Mouse (Mus musculus): Measurements from ENCODE around the gene Mtor. TPM values are rescaled to one million over a fixed set of nuclear protein-coding genes. Genes with fewer than 3 reads are reported as not detected.

The Mtor gene
- polyA plus RNA-seq, 1 experiment from 2014 or later = 15.4 TPM

DNA sequence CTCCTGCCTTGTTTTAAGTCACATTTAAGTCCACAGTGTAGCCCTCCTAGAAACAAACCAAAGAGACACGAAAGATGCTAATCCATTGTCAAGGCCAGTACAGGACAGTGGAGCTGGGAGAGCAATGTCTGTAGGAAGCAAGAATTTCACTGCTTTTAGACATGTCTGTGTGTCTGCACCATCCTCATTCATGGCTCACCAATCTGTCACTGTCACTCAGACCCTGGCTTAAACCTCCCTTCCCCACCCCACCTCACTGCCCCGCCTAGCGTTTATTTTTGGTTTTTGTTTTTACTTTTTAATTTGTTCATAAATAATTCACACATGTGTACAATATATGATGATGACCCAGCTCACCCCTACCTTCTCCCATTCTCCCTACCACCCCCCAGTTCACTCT is 84.1 kb downstream of the Mtor start:
- Histone ChIP-seq H3K27ac (replicated peaks) (no peak overlapping the region), H3K27me3 (ENCODE audit: control insufficient read depth, insufficient read depth, low read length) (no peaks in the 10 kb centered on the region), H3K4me3 (ENCODE audit: low read depth, low read length) (no peak overlapping the region), H3K4me1 (replicated peaks; ENCODE audit: control insufficient read depth, insufficient read depth) (no peaks in the 10 kb centered on the region), H3K9ac (ENCODE audit: low read length) (no peak overlapping the region), H3K36me3 (ENCODE audit: control insufficient read depth, insufficient read depth, low read length) (peaks cover 49% of the 10 kb centered on the region), H3K4me2 (replicated peaks; ENCODE audit: low read depth) (no peak overlapping the region), H3K9me3 (ENCODE audit: control insufficient read depth, low read length) (no peaks in the 10 kb centered on the region)
- ATAC-seq (ENCODE audit: low FRiP score, low TSS enrichment) (no peak), DNase-seq (ENCODE audit: low spot score) (no peak)
- WGBS = 92% methylated on average over 3 of the region's 3 CpGs
- TF ChIP-seq CTCF (IDR thresholded peaks at IDR 0.05; ENCODE audit: low read depth) = no peak
- no peak for TF ChIP-seq EP300 (optimal IDR thresholded peaks at IDR 0.05)

DNA sequence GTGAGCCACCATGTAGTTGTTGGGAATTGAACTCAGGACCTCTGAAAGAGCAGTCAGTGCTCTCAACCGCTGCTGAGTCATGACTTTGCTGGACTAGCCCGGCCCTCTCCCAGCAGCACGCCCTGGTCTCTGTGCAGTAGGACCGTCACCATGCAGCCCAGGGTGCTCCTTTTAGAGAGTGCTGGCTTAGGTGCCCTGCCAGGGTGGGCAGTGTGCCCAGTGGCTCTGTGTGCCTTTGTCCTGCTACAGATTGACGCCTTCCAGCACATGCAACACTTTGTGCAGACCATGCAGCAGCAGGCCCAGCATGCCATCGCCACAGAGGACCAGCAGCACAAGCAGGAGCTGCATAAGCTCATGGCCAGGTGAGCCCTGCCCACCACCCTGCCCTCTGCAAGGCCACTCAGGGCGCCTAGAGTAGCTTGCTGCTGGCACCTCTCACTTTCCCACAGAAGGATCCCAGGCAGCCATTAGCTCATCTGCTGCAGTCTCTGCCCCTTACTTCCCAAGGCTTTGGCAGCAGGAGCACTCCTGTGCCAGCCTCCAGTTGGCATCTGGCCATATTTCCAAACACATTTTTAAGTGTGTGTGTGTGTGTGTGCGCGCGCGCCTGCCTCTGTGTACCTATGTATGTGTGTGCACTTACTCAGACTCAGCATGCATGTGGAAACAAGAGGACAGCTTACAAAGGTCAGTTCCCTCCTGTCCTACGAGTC is 85.4 kb downstream of the Mtor start:
- TF ChIP-seq EP300 (optimal IDR thresholded peaks at IDR 0.05) (no peak), CTCF (IDR thresholded peaks at IDR 0.05; ENCODE audit: low read depth) (no peak)
- 81% methylated on average over 12 of the region's 12 CpGs for WGBS

DNA sequence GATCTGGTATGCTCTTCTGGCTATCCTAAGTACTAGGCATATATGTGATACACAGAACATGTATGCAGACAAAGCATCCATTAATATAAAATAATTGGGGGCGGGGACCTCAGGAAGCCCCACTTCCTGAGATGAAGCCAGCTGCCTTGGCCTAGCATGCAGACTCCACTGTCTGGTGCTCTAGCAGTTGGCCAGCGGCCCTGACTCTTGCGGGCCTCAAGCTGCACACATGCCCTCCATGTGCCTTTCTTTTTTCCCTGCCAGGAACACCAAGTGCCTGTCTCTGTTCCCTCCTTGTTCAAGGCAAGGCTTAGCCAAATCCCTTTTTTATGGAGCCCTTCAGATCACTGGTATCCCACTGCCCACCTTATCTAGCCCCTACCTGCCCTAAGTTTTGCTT is 87.5 kb downstream of the Mtor start:
- Histone ChIP-seq H3K36me3 (ENCODE audit: control insufficient read depth, insufficient read depth, low read length) (peaks cover 59% of the 10 kb centered on the region), H3K9me3 (ENCODE audit: control insufficient read depth, low read length) (no peaks in the 10 kb centered on the region), H3K4me3 (ENCODE audit: low read depth, low read length) (no peak overlapping the region), H3K27me3 (ENCODE audit: control insufficient read depth, insufficient read depth, low read length) (no peaks in the 10 kb centered on the region), H3K4me2 (replicated peaks; ENCODE audit: low read depth) (no peak overlapping the region), H3K27ac (replicated peaks) (no peak overlapping the region), H3K9ac (ENCODE audit: low read length) (no peak overlapping the region), H3K4me1 (replicated peaks; ENCODE audit: control insufficient read depth, insufficient read depth) (no peaks in the 10 kb centered on the region)
- TF ChIP-seq CTCF (IDR thresholded peaks at IDR 0.05; ENCODE audit: low read depth) (no peak), EP300 (optimal IDR thresholded peaks at IDR 0.05) (no peak)
- ATAC-seq (ENCODE audit: low FRiP score, low TSS enrichment) (no peak), DNase-seq (ENCODE audit: low spot score) (no peak)
- WGBS = 85% methylated on average over 3 of the region's 3 CpGs

More for the DNA sequence above, 85.4 kb downstream of the Mtor start:
- H3K27ac ChIP-seq (replicated peaks) = no peak overlapping the region
- H3K27me3 ChIP-seq (ENCODE audit: control insufficient read depth, insufficient read depth, low read length) = no peaks in the 10 kb centered on the region
- ATAC-seq (ENCODE audit: low FRiP score, low TSS enrichment) (peak; percentile 47; the same call in 1 of the 2 replicates), DNase-seq (ENCODE audit: low spot score) (no peak)
- H3K9ac ChIP-seq (ENCODE audit: low read length) = no peak overlapping the region
- no peak overlapping the region for H3K4me3 ChIP-seq (ENCODE audit: low read depth, low read length)
- no peak overlapping the region for H3K4me2 ChIP-seq (replicated peaks; ENCODE audit: low read depth)
- H3K36me3 ChIP-seq (ENCODE audit: control insufficient read depth, insufficient read depth, low read length) = peaks cover 58% of the 10 kb centered on the region
- H3K9me3 ChIP-seq (ENCODE audit: control insufficient read depth, low read length) = no peaks in the 10 kb centered on the region
- H3K4me1 ChIP-seq (replicated peaks; ENCODE audit: control insufficient read depth, insufficient read depth) = no peaks in the 10 kb centered on the region

DNA sequence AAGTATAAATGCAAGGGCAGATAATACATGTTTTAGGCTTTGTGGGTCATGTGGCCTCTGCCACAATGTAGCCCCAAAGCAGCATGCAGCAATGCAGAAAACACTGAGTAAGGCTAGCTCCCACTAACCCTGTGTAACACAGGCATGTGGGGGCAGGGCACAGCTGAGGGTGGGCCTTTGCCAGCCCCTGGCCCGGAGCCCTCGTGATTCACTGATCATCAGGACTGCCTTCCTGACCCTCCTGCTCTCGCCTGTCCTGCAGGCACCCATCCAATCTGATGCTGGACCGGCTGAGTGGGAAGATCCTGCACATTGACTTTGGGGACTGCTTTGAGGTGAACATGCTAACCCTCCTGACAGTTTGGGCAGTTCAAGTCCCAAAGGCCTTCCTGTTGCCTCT is 100.7 kb downstream of the Mtor start:
- WGBS = 90% methylated on average over 4 of the region's 4 CpGs
- Histone ChIP-seq H3K36me3 (ENCODE audit: control insufficient read depth, insufficient read depth, low read length) (peaks cover 37% of the 10 kb centered on the region), H3K9me3 (ENCODE audit: control insufficient read depth, low read length) (no peaks in the 10 kb centered on the region), H3K4me3 (ENCODE audit: low read depth, low read length) (no peak overlapping the region), H3K9ac (ENCODE audit: low read length) (no peak overlapping the region), H3K4me1 (replicated peaks; ENCODE audit: control insufficient read depth, insufficient read depth) (no peaks in the 10 kb centered on the region), H3K27ac (replicated peaks) (no peak overlapping the region), H3K27me3 (ENCODE audit: control insufficient read depth, insufficient read depth, low read length) (no peaks in the 10 kb centered on the region), H3K4me2 (replicated peaks; ENCODE audit: low read depth) (no peak overlapping the region)
- TF ChIP-seq CTCF (IDR thresholded peaks at IDR 0.05; ENCODE audit: low read depth) = no peak
- no peak for TF ChIP-seq EP300 (optimal IDR thresholded peaks at IDR 0.05)
- DNase-seq (ENCODE audit: low spot score) (no peak), ATAC-seq (ENCODE audit: low FRiP score, low TSS enrichment) (no peak)

DNA sequence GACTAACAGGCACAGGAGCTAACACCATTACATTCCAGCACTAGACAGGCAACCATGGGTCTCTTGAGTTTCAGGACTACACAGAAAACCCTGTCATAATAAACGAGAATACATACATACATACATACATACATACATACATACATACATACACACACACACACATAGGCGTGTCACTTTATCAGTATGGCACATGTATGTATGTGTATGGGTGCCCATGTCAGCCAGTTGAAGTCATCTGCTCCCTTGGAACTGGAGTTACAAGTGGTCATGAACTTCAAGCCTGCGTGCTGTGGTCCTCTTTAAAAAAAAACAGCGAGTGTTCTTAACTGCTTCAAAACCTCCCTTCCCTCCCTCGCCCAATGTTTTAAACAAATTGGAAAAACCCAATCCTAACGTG is 109.4 kb downstream of the Mtor start:
- ATAC-seq (ENCODE audit: low FRiP score, low TSS enrichment) (no peak), DNase-seq (ENCODE audit: low spot score) (no peak)
- WGBS = 31% methylated on average over 6 of the region's 6 CpGs
- Histone ChIP-seq H3K4me3 (ENCODE audit: low read depth, low read length) (peak overlapping the region; percentile 80), H3K36me3 (ENCODE audit: control insufficient read depth, insufficient read depth, low read length) (peaks cover 25% of the 10 kb centered on the region), H3K9ac (ENCODE audit: low read length) (peak overlapping the region; percentile 97), H3K9me3 (ENCODE audit: control insufficient read depth, low read length) (no peaks in the 10 kb centered on the region), H3K27ac (replicated peaks) (peak overlapping the region; percentile 91; the same call in 1 of the 2 replicates), H3K4me2 (replicated peaks; ENCODE audit: low read depth) (peak overlapping the region; percentile 71), H3K27me3 (ENCODE audit: control insufficient read depth, insufficient read depth, low read length) (no peaks in the 10 kb centered on the region), H3K4me1 (replicated peaks; ENCODE audit: control insufficient read depth, insufficient read depth) (no peaks in the 10 kb centered on the region)
- TF ChIP-seq CTCF (IDR thresholded peaks at IDR 0.05; ENCODE audit: low read depth) (no peak), EP300 (optimal IDR thresholded peaks at IDR 0.05) (no peak)

DNA sequence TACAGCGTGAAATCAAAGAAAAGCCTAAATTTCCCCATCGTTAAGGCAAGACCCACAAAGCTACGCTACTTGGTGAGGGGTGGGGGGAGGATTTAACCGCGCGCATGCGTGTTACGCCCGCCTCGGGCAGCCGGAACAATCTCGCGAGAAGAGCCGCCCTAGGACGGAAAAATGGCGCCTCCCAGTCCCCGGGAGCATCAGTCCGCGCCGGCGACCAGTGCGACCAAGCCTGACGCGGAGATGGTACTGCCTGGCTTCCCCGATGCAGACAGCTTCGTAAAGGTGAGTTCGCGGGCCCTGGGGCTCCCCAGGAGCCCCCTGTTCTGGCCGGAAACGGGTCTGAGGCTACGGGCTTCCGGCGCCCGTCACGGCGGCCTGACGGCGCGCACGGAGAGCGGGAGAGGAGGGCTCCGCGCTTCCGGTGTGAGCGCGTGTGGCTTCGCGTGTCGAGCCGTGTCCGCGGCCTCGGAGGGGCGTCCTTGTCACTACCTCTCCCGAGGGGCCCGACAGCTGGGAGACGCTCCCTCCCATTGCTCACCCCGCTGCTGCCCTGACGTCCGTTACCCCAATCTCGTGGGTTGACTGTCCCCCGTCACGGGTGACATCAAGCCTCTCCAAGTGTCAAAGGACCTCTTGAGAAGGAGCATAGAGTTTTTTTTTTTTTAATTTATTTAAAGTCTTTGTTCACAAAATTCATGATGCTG is 110.0 kb downstream of the Mtor start, which contains the start of gene Exosc10:
Gene Exosc10, plus strand, starts transcription at position 133 of the 704 bp plus-strand sequence.
- peak within 1 kb of the TSS; percentile 91 for H3K27ac ChIP-seq (replicated peaks)
- H3K4me2 ChIP-seq (replicated peaks; ENCODE audit: low read depth) = peak within 1 kb of the TSS; percentile 71
- no peaks in the 10 kb centered on the region for H3K9me3 ChIP-seq (ENCODE audit: control insufficient read depth, low read length)
- H3K9ac ChIP-seq (ENCODE audit: low read length) = peak within 1 kb of the TSS; percentile 97
- TF ChIP-seq EP300 (optimal IDR thresholded peaks at IDR 0.05) (peak; percentile 94), CTCF (IDR thresholded peaks at IDR 0.05; ENCODE audit: low read depth) (no peak)
- DNase-seq (ENCODE audit: low spot score) = peak; percentile 88
- peak; percentile 92 for ATAC-seq (ENCODE audit: low FRiP score, low TSS enrichment)
- WGBS = under 1% methylated on average over 63 of the region's 63 CpGs
- H3K4me3 ChIP-seq (ENCODE audit: low read depth, low read length) = peak within 1 kb of the TSS; percentile 80
- no peaks in the 10 kb centered on the region for H3K27me3 ChIP-seq (ENCODE audit: control insufficient read depth, insufficient read depth, low read length)
- no peaks in the 10 kb centered on the region for H3K4me1 ChIP-seq (replicated peaks; ENCODE audit: control insufficient read depth, insufficient read depth)
- H3K36me3 ChIP-seq (ENCODE audit: control insufficient read depth, insufficient read depth, low read length) = peaks cover 24% of the 10 kb centered on the region
